Mouse (Mus musculus): ENCODE measurements around the gene Zfp444. TPM values are rescaled to one million over a fixed set of nuclear protein-coding genes. Genes with fewer than 3 reads are reported as not detected.
"Not testable (repeated sequence)": the region's sequence is repeated elsewhere in the genome, so short reads cannot be mapped to it uniquely, and the experiment has no call there.

Zfp444 gene
- total and polyA plus RNA-seq, 3 experiments = 22.5 to 50.7 (median 31.1) TPM

GRCm38 (mm10) chr7:6214691-6215090 is 42.7 kb downstream of the Zfp444 start:
- DNase-seq = not testable (repeated sequence)

GRCm38 (mm10) chr7:6220147-6220546 is 48.1 kb downstream of the Zfp444 start:
- no peak for DNase-seq

DNA sequence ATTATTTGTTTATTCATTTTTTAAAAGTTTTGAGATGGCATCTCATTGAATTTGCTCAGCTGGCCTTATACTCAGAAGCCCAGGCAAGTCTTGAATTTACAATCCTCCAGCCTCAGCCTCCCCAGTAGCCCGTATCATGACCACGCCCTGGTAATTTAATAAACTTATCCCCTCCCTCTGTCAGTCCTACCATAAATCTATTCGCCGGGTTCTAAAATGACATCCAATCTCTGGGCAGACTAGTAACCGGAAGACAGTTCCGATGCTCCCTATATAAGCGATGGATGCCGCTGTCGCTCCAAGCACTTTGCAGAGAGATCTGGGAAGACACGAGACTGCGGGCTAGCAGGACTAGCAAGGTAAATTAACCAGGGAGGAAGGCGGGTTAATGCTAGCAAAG is 50.0 kb downstream of the Zfp444 start, which contains the start of gene Zscan5b:
TSS of gene Zscan5b (plus strand) at position 301 of the 400 bp plus-strand sequence.
- no peak for DNase-seq

DNA sequence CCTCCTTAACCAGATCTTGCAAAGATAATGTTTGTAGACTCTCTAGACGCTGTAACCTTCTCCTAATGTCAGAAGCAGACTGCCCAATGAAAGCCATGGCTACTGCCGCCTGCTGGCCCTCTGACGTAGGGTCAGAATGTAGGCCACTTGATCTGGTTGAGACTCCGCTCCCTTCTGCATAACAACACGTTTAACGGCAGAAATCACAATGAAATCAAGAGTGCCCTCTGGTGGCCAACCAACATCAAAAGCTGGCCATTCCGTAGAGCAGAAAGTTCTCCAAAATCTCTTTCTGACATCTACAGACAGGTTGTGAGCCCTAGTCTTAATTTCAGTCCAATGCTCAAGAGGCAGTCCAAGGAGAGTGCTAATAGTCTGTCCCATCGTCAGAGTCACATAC is 56.5 kb downstream of the Zfp444 start:
- DNase-seq = peak; percentile 37

- DNase-seq = no peak
These were observed 67.8 kb downstream of the Zfp444 start for GRCm38 (mm10) chr7:6239787-6240186.

- peak; percentile 29 for DNase-seq
These were observed 68.9 kb downstream of the Zfp444 start for GRCm38 (mm10) chr7:6240841-6241425.

Other genes starting within 250 kb of the Zfp444 start
- not detected for gene Vmn1r65, start 161.2 kb upstream of the Zfp444 start, total RNA-seq (2021)
- not detected in 2 replicates for gene Vmn1r65, start 161.2 kb upstream of the Zfp444 start, polyA plus RNA-seq (2012; rRNA removed)
- gene Nlrp4c, start 127.1 kb upstream of the Zfp444 start, total RNA-seq (2021) = not detected
- gene Nlrp4c, start 127.1 kb upstream of the Zfp444 start, polyA plus RNA-seq (2012; rRNA removed) = not detected in 2 replicates
- 10 to 100 TPM; 41.8 to 41.9 TPM for gene Zfp787, start 16.2 kb upstream of the Zfp444 start, total RNA-seq (2021)
- gene Zfp787, start 16.2 kb upstream of the Zfp444 start, polyA plus RNA-seq (2012; rRNA removed) = 73.8 and 87.1 TPM in 2 replicates
- gene Galp, start 24.9 kb downstream of the Zfp444 start, total RNA-seq (2021) = not detected
- not detected in 2 replicates for gene Galp, start 24.9 kb downstream of the Zfp444 start, polyA plus RNA-seq (2012; rRNA removed)
- gene Zscan5b, start 50.1 kb downstream of the Zfp444 start, total RNA-seq (2021) = not detected
- gene Zscan5b, start 50.1 kb downstream of the Zfp444 start, polyA plus RNA-seq (2012; rRNA removed) = not detected in 2 replicates
- not detected for gene Epp13, start 80.5 kb downstream of the Zfp444 start, total RNA-seq (2021)
- gene Epp13, start 80.5 kb downstream of the Zfp444 start, polyA plus RNA-seq (2012; rRNA removed) = not detected in 2 replicates
- 1 to 10 TPM; 6.5 to 6.6 TPM for gene Zfp667, start 114.4 kb downstream of the Zfp444 start, total RNA-seq (2021)
- gene Zfp667, start 114.4 kb downstream of the Zfp444 start, polyA plus RNA-seq (2012; rRNA removed) = 0.37 and 0.45 TPM in 2 replicates
- gene Zfp583, start 159.1 kb downstream of the Zfp444 start, total RNA-seq (2021) = 1 to 10 TPM; 2.5 to 3.5 TPM
- gene Zfp583, start 159.1 kb downstream of the Zfp444 start, polyA plus RNA-seq (2012; rRNA removed) = 0.52 and 1.5 TPM in 2 replicates
- gene Gm3854, start 171.5 kb downstream of the Zfp444 start, total RNA-seq (2021) = 1 to 10 TPM in 1 of 2 experiments, under 1 TPM in 1; 0.58 to 1.0 TPM
- gene Gm3854, start 171.5 kb downstream of the Zfp444 start, polyA plus RNA-seq (2012; rRNA removed) = 0.06 TPM in 1 of 2 replicates, not detected in the other
- 1 to 10 TPM; 1.9 to 3.0 TPM for gene Zfp78, start 191.1 kb downstream of the Zfp444 start, total RNA-seq (2021)
- gene Zfp78, start 191.1 kb downstream of the Zfp444 start, polyA plus RNA-seq (2012; rRNA removed) = 0.02 and 0.20 TPM in 2 replicates
- 1 to 10 TPM; 1.4 to 2.5 TPM for gene Zfp28, start 211.1 kb downstream of the Zfp444 start, total RNA-seq (2021)
- 1.1 and 1.3 TPM in 2 replicates for gene Zfp28, start 211.1 kb downstream of the Zfp444 start, polyA plus RNA-seq (2012; rRNA removed)
- gene Smim17, start 226.5 kb downstream of the Zfp444 start, total RNA-seq (2021) = under 1 TPM; 0.37 to 0.97 TPM
- gene Smim17, start 226.5 kb downstream of the Zfp444 start, polyA plus RNA-seq (2012; rRNA removed) = 0.03 TPM in 2 replicates
- not detected for gene Gm20715, start 238.1 kb downstream of the Zfp444 start, total RNA-seq (2021)
- not detected in 2 replicates for gene Gm20715, start 238.1 kb downstream of the Zfp444 start, polyA plus RNA-seq (2012; rRNA removed)

Data from adrenal gland, adult 2 months (tissue).